Mouse (Mus musculus): ENCODE data around the gene Tle4.

Gene Tle4

DNA sequence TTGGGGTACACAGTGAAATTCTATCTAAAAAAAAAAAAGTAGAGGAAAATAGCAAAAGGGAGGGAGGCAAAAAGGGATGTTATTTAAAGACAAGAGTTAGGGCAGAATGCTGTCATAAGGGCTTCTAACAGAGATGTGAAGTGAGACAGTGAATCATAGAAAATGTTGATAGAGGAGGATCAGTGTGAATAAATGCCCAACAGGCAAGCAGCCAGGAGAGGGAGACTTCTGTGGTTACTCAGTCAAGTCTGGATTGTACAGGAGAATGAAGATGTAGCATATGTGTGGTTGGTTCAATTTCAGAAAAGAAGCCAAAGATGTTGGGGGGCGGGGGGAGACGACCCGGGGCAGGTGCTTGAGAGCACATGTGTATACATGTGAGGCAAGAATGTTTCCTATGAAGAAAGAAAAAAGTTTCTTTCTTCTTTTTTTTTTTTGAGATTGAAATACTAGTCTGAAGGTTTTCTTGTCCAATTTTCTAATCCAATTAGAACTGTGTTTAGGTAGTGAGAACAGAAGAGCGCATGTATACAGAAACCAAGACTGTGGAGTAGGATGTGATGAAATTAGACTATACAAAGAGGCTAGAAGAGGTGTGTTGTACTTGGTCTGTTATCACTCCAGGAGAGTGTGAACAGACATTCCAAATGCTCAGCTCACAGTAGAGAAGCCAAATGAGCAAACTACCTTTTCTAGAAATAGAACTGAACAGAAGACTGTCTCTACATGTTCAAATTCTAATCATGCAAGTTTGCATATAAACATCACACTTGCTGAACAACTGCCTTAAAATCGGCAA, 134.4 kb downstream of the Tle4 start:
- DNase-seq (ENCODE audit: low spot score) = no peak

DNA sequence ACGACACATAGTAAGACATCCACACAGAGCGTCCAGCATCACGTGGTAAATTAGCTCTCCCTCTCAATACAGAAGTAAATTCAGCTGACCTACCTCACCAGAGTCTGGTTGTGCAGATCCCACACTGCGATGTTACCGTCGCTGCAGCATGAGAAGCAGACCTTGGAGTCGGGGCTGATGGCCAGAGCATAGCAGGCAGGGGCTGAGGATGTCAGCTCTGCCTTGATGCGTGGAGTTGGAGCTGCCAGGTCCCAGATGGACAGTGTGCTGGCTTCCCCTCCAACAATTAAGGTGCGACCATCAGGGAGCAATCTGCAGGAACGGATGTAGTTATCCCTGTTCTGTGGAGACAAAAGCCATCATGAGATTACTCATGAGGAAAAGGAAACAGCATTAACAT, 144.4 kb downstream of the Tle4 start:
- DNase-seq (ENCODE audit: low spot score) = no peak

- no peak for DNase-seq (ENCODE audit: low spot score)
Observed at GRCm38 (mm10) chr19:14451329-14451728, 146.5 kb downstream of the Tle4 start.

GRCm38 (mm10) chr19:14449738-14450137, 148.1 kb downstream of the Tle4 start:
- DNase-seq (ENCODE audit: low spot score) = no peak

- DNase-seq (ENCODE audit: low spot score) = no peak
Observed at GRCm38 (mm10) chr19:14448586-14448985, 149.3 kb downstream of the Tle4 start.

GRCm38 (mm10) chr19:14447474-14447873, 150.4 kb downstream of the Tle4 start:
- no peak for DNase-seq (ENCODE audit: low spot score)

DNA sequence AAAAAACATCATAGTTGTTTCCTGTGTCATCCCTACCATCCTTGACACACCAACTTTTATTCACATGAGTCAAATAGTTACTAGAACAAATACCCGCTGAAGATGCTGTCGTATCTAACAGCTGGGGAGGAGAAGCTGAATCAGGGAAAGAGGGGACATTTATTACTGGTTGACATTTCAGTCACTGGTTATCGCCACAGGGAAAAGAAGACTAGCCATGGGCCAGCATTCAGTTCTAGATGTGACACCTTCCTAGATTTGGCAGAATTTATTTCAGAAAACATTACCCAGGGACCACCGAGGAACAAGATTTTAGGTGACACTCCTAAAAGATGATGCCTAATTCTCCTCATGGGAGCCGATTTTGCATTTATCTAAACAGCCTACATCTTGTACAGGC, 156.0 kb downstream of the Tle4 start:
- DNase-seq (ENCODE audit: low spot score) = no peak

DNA sequence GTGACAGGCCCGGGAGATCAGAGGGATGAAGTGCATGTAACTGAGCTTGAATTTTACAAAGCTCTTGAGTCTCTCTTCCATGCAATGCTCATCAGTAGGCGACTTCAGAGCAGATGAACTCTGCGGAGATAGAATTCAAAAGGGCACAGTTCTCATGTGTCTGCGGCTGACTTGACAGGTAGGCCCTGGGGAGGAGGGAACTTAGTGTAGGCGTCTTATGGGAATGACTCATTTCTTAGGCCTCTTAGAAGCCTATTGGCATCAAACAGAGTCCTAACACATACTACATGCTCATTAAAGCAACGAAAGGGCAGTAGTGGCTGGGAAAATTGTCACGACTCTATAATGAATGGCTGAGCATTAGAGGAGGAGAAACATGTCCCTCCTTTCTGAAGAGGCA, 160.6 kb downstream of the Tle4 start:
- DNase-seq (ENCODE audit: low spot score) = no peak

DNA sequence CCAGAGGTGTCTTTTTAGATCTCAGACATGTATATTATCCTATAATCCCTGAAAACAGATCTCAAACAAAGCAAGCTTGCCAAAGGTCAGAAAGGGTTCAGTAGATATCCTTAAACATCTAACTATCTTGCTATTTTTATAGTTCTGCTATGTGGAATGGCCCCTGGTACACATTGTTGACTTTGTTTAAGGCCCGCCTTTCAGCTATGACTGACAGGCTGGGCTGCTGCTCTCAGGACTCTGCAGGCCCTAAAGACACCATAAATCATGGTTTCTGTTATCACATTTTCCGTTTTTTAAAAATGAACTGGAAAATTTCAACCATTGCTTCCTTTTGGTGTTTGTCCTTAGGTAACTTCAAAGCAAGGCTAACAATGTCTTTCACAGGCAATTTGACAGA, 161.3 kb downstream of the Tle4 start:
- no peak for DNase-seq (ENCODE audit: low spot score)

DNA sequence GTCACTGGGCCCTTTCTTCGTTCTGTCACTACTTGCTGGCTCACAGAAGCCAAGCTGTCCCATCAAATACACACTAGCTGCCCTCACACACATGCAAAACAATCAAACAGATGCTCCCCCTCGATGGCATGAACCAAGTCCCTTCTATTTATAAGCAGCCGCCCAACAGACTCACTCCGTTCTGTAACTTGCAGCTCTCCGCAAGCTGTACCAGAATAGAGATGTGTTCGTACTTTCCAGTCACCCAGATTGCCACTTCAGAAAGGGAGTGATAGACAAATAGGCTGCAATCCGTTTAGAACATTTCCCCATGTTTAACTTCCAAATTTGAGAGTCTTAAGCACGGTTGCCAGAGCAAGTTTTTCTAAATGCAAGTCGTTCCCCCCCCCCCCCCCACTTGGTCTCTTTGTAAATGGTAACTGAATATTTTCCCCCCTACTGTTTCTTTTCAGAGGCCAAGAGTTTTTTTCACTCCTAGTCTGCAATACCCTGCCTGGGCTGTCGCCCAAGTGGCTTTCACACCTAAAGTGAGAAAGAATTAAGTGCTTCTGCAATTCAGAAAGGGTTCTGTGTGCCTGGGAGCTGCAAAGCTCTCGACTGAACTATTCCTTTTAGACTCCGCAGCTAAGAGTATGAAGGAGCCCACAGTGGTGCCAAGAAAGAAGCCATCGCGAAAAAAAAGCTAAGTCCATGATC, 162.0 kb downstream of the Tle4 start:
- no peak for DNase-seq (ENCODE audit: low spot score)

DNA sequence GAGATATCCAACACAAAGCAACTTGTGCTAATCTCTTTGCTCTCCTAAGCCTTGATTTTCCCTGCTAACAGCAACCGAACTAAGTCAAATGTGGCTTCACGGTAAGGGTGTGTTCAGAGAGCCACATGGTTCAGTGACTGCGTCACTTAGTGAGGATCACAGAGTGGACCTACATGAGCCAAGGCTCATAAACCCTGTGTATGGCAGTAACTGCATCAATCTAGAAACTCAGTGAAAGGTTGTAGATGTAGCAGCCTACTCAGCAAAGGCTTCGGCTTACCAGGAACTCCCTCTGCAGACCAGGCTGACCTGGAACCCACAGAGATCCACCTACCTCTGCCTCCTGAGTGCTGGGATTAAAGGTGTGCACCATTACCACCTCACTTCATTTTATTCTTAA, 164.0 kb downstream of the Tle4 start:
- no peak for DNase-seq (ENCODE audit: low spot score)

DNA sequence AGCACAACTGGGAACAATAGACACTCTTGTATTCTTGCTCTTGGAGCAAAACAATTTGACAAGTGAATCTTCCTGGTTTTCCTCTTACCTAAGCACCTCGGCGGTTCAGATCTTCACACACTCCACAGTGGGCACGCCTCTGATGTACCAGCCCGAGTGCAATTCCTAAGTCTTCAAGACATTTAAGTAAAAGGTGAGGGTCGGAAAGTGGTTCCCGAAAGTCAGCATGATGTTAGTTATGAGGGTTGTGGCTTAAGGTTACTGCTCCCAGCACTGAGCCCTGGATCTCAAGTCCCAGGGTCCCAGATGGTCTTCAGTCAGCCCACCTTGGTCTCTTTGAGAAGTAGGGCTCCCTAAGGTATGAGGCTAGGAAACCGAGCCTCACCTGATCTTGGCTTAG, 165.4 kb downstream of the Tle4 start:
- no peak for DNase-seq (ENCODE audit: low spot score)

DNA sequence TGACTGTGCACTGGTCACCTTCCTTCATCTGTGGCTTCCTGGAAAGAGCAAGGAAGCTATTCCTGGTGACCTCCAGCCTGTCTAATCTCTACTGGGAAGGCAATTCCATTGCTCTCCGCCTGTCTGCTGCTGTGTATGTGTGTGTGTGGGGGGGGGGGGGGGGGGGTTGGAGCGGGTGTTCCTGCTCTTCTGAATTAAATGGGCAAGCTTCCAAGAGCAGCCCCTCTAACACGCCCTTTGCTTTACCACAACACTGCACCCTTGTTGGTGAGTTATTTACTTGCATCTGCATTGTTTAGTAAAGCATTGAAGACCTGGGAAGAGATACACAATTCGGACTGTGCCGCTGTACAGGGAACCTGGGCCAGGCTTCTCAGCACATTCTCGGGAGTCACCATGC, 170.9 kb downstream of the Tle4 start:
- no peak for DNase-seq (ENCODE audit: low spot score)

DNA sequence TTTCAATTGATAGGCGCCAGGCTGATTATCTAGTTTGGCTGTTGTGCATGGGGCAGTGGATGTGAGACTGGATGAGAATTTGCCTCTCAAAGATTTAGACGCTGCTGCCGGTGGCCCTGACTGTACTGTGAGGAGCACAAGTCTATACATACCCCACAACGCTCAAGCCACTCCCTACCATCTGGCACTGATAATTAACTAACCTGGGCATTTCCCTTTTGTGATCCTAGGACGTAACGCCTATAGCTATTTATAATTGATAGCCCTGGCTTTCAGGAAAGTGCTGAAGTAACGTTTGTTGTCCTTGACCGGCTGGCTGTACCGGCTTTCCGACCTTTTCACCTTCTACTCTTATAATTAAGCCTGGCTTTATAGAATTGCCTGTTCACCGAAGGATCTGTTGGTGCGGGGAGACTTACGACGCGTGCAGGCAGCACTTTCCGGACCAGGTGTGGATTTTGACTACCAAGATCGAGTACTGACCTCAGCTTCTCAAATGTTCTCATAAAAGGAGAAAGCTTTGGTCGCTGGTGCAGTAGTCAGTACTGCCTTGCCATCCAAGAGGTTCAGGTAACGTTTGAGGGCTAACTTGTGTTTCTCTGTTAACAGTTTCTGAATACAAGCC, 171.5 kb downstream of the Tle4 start:
- no peak for DNase-seq (ENCODE audit: low spot score)

DNA sequence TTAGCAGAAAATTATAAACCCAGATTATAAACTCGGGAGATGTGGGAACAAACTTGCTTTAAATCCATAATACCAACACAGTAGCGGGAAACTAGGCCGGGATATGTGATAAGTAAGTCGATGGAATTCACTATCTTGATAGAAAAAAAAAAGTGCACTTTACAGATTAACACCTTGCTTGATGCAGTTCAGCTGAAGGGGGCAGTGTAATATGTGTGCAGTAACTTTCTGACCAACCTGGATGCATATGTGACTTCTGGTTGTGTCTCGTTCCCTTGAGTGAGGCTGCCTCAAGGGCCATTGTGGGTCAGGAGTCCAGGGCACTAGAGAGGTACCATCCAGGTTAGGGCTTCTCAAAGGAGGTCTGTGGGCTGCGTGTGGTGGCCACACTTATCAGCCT, 172.7 kb downstream of the Tle4 start:
- DNase-seq (ENCODE audit: low spot score) = no peak

- DNase-seq (ENCODE audit: low spot score) = no peak
Observed at GRCm38 (mm10) chr19:14424016-14424964, 173.6 kb downstream of the Tle4 start.

DNA sequence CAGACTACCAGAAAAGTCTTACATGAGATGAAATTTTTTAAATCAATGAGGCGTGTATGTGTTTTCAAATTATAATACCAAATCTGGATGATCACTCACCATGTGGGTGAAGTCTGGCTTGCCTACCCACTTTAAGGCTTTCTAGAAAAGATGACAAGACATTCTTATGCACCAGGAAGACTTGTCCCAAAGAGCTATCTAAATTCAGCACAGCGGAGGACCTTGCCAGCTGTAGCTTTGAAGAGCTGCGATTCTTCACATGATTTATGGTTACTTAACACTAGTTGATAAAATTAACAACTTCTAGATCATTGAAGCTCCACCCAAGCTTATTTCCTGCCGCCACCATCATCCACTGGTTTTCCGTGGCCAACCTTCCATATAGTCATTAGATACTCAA, 176.2 kb downstream of the Tle4 start:
- DNase-seq (ENCODE audit: low spot score) = no peak

GRCm38 (mm10) chr19:14419886-14420285, 178.0 kb downstream of the Tle4 start:
- no peak for DNase-seq (ENCODE audit: low spot score)

DNA sequence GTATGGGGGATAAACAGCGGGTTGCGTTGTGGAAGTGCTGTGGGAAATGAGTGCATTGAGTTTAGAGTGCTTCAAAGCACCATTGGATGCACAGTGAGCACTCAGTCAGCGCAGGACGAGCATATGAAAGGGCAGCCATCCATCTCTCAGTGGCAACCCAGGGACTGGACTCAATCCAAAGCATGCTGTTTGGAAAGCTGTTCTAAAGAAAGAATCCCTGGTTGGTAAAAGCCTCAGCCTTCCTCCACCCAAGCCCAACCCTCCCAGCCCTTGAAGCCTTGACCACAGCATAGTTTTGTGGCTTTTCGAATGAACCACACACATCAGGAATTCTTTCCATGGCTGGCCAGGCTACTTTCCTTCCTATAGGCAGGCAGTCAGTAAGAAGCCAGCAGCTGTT, 181.0 kb downstream of the Tle4 start:
- no peak for DNase-seq (ENCODE audit: low spot score)

DNA sequence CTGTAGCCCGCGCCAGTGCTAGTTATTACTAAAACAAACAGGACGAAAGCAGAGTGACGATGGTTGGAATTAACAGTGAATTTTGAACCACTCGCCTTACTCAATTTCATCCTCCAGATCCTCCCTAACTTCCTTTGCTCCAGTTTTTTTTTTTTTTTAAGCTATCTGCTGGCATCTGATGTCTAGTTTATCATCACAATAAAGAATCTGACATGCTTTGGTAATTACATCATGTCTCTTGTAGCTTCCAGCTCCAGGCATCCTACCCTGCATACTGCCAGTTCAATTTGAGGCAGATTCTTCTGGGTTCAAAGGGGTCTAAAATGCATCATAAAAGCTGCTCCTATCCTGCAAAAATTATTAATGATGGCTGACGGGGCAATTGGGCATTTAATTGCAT, 181.9 kb downstream of the Tle4 start:
- DNase-seq (ENCODE audit: low spot score) = no peak

GRCm38 (mm10) chr19:14414957-14415356, 182.9 kb downstream of the Tle4 start:
- no peak for DNase-seq (ENCODE audit: low spot score)

GRCm38 (mm10) chr19:14406603-14407002, 191.2 kb downstream of the Tle4 start:
- DNase-seq (ENCODE audit: low spot score) = no peak

Measured in testis, postnatal 10 days (tissue).